Mouse (Mus musculus) natural killer cell, adult 2 months (primary cell): ENCODE results near the gene 2310057M21Rik.

Experiments
- DNase-seq, 2 experiments: peaks; one replicate each; pipeline ENCODE4 v3.0.0; 2022; ENCODE audit warnings: low spot score in 2 of 2

The 2310057M21Rik gene

DNA sequence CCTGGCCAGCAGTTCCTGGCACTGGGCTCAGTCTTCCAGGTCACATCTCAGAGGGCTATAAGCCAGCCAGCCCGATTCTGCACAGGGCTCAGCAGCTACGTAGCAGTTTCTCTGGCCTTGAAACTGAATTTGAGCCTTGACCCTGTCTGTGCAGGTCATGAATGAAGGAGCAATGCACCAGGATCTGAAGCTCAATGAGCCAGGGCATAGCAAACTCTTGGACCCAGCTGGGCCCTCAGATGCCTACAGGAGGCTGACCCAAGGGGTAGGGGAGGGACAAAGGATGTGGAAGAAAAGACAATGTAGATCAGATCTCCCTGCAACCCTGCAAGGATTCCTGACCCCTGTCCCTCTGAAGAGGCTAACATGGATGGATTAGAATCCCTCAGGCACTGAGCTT lies 40.4 kb downstream of the 2310057M21Rik start, which contains the start of gene Cuzd1:
Gene Cuzd1, minus strand, starts transcription at position 101 of the 400 bp plus-strand sequence.
- DNase-seq = no peak

DNA sequence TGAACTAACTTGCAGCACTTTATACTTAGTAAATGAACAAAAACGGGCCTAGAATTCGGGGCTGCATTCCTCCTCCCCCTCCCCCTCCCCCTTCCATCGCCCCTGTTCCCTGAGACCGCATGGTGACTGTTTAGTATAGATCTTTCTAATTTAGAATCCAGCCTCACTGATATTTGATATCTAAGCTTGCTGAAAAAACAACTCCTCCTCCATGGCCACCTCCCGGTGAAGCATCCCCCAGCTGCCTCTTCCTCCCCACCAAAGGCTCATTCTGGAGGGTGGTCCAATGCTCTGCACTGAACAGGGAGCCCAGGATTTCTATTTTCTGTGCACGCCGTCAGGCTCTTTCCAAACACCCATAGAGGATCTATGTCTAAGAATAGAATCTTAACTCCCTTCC lies 44.2 kb downstream of the 2310057M21Rik start:
- no peak for DNase-seq

DNA sequence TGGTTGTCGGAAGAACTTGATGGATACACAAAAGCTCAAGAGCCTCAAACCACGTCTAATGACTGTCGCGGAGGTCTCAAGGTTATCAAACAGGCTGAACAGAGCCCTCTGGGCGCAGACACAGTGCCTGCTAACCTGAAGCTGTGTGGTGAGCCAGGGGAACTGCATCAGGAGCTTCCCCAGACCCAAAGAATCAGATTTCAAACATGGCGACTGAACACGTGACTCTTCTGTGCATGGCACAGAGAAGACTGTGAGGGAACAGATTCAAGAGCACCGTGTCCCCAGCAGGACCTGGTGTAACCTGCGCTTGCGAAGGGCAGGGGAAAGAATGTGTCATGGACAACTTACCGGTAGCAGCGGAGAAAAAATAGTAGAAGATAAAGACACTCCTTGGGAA lies 45.0 kb downstream of the 2310057M21Rik start:
- DNase-seq = no peak

DNA sequence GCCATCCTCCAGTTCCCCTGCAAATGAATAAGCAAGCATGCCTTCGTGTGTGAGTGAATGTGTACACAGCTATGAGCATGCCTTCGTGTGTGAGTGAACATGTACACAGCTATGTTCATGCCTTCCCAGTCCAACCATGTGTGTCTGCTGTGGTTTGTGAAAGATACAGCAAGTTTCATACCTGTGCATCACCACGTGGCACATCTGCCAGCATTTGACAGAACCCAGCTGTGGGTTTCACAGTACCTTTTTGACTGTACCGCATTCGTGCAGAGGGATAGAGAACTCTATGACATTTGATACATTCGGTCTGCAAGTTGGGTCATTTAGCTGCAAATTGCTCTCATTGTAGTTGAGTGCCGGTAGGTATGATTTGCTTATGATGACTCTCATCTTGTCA lies 48.1 kb downstream of the 2310057M21Rik start:
- no peak for DNase-seq

DNA sequence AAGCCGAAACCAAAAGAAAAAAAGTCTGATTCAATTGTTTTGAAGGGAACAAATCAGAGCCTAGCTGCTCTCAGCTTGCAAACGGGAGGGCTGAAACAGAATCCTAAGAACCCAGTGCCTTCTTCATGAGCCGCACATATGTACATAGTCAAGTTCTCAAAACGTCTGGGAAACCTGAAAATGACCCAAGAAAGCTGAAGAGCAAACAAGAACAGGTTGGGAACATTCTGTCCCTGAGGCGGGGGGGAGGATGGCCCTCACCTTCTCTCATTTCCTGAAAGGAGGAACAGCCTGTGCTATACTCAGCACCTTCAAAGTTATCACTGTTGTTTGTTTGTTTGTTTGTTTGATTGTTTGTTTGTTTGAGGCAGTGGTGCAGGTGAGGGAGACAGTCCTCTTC lies 55.8 kb downstream of the 2310057M21Rik start:
- no peak for DNase-seq

DNA sequence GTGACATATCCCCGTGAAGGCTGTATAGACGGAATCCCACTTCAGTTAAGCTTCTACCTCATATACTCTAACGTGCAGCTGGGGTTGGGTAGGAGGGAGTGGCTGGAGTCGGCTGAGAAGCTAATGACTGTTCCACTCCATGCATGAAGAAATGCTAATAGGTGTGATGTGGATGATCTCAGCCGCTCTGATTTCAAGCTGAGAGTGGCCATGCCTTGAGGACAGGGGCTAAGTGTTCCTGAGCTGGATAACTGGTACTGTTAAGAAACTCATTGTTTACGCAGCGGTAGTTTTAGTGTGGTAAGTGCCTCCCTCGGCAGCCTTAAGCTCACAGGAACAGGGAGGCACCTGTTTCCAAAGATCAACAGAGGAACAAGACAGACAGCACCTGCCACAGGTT lies 59.2 kb downstream of the 2310057M21Rik start:
- DNase-seq = no peak

DNA sequence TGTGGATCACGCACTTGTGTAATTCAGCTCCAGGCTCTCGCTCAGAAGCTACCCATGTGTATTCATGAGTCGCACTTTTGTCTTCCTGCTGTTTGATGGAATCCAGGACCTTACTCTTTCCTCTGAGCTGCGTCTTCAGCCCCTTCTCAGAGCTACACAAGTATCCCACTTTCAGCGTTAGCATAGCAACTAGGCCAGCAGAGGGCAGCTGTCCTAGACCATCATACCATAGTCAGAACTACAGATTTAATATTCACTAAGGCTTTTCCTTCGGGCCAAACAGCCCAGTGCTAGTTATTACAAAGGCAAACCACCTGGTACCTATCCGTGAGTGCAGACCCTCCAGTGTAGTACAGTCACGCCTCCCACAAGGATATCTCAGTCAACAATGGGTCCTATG lies 65.4 kb downstream of the 2310057M21Rik start:
- no peak for DNase-seq
